Mouse (Mus musculus) ES-Bruce4 (cell line): ENCODE measurements around the gene Mpig6b. TPM values are rescaled to one million over a fixed set of nuclear protein-coding genes. Genes with fewer than 3 reads are reported as not detected.

Source experiments
- H3K27ac ChIP-seq: 2 replicates; pipeline ENCODE4 v1.5.1; 2012; ENCODE audit warnings: low read length, inconsistent platforms; ENCODE audit not compliant: insufficient read depth
- H3K27me3 ChIP-seq: 2 replicates; pipeline ENCODE4 v1.6.1; 2012; ENCODE audit warnings: mild to moderate bottlenecking, low read length, inconsistent platforms; ENCODE audit not compliant: control insufficient read depth, poor library complexity, insufficient read depth, severe bottlenecking
- H3K36me3 ChIP-seq: 2 replicates; pipeline ENCODE4 v1.6.1; 2012; ENCODE audit warnings: inconsistent platforms, mild to moderate bottlenecking, low read length, moderate library complexity; ENCODE audit not compliant: control insufficient read depth, poor library complexity, insufficient read depth, severe bottlenecking
- H3K4me1 ChIP-seq: one replicate; pipeline ENCODE4 v1.8.1; 2011; ENCODE audit warnings: low read length; ENCODE audit not compliant: control insufficient read depth, insufficient read depth
- H3K4me3 ChIP-seq: 2 replicates; pipeline ENCODE4 v1.5.1; 2011; ENCODE audit warnings: low read depth, mild to moderate bottlenecking, low read length
- H3K9ac ChIP-seq: 2 replicates; pipeline ENCODE4 v1.6.1; 2012; ENCODE audit warnings: low read depth, mild to moderate bottlenecking, inconsistent platforms; ENCODE audit not compliant: poor library complexity, severe bottlenecking
- H3K9me3 ChIP-seq: replicated peaks from 2 replicates; pipeline ENCODE4 v1.6.1; 2012; ENCODE audit warnings: mild to moderate bottlenecking, low read length, inconsistent platforms; ENCODE audit not compliant: control insufficient read depth, poor library complexity, insufficient read depth, severe bottlenecking
- CTCF ChIP-seq: IDR thresholded peaks from one replicate; pipeline ENCODE4 v1.8.1; 2011; ENCODE audit warnings: low read depth, low read length
- EP300 ChIP-seq: IDR thresholded peaks from 2 replicates; pipeline ENCODE4 v1.6.1; 2011; ENCODE audit warnings: low read depth, low read length; ENCODE audit not compliant: insufficient read depth
- POLR2A ChIP-seq: IDR thresholded peaks from one replicate; pipeline ENCODE4 v1.8.1; 2011; ENCODE audit warnings: low read length; ENCODE audit not compliant: insufficient read depth
- polyA plus RNA-seq: library from polyadenylated mRNA; stranded (reverse); fragments of >200 nt; gene quantifications from 2 replicates; pipeline ENCODE4 v1.2.4, GENCODE M21; 2011; ENCODE audit warnings: low read depth; ENCODE audit not compliant: missing spikeins, insufficient read depth, insufficient read length

Gene Mpig6b
- polyA plus RNA-seq, 1 experiment = 3.3 TPM

DNA sequence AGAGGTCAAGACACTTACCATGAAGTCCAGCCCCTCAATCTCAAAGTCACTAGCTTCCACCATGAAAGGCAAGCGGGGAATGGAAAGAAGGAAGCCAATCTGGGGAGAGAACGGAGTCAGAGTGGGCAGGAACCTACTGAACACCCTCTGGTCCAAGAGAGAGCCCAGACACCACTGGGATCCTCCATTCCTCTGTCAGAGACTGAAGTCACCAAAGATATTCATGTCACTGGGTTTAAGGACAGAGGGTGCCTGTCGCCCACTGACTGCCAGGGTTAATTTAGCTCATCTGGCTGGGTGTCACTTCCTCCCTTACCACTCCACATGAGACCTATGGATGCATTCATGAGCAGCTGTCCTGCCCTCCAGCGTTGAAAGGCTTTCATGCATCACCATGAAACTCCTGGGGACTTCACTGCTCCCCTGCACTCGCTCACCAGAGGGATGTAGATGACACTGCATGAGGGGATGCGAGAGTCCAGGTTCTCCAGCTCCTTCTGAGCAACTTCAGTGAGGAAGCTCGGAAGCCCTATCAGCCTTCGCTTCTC, 33.6 kb downstream of the Mpig6b start:
- Histone ChIP-seq H3K9me3 (no peaks in the 10 kb centered on the region), H3K4me1 (no peaks in the 10 kb centered on the region), H3K36me3 (no peaks in the 10 kb centered on the region), H3K27me3 (no peaks in the 10 kb centered on the region), H3K9ac (no peak overlapping the region), H3K4me3 (no peak overlapping the region), H3K27ac (no peak overlapping the region)
- TF ChIP-seq EP300 (no peak), CTCF (no peak), POLR2A (no peak)

DNA sequence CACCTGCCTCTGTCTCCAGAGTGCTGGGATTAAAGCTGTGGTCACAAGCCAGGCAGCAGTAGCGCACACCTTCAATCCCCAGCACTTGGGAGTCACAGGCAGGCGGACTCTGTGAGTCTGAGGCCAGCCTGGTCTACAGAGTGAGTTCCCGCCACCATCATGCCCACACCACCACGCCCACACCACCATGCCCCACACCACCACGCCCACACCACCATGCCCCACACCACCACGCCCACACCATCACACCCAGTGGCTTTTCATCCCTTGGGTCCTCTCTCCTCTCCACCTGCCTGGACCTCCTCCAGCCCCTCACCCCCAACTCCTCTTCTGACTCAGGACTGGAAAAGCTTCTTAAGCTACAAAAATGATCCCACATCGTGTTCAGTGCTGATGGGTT, 34.1 kb downstream of the Mpig6b start:
- no peak overlapping the region for H3K27ac ChIP-seq
- no peak overlapping the region for H3K9ac ChIP-seq
- H3K36me3 ChIP-seq = no peaks in the 10 kb centered on the region
- TF ChIP-seq POLR2A (no peak), EP300 (no peak), CTCF (no peak)
- H3K4me3 ChIP-seq = no peak overlapping the region
- no peaks in the 10 kb centered on the region for H3K9me3 ChIP-seq
- no peaks in the 10 kb centered on the region for H3K27me3 ChIP-seq
- H3K4me1 ChIP-seq = no peaks in the 10 kb centered on the region

DNA sequence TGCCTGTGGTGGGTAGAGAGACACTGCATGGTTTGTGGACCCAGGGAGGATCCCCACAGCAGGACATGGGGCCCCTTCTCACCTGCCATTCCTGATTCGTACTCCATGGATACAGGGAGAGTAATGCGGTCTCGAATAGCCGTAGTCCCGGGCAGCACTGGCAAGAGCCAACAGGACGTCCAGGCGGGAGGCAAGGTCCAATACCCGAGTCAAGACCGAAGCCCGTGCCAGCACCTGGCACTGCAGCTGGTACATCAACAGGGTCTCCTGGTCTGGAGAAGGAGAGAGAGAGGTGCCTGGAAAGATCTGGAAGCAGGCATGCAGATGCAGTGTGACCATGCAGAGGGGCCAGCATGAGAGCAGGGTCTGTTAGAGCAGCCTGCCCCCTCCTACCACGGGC, 34.7 kb downstream of the Mpig6b start:
- H3K27ac ChIP-seq = no peak overlapping the region
- no peak overlapping the region for H3K9ac ChIP-seq
- no peaks in the 10 kb centered on the region for H3K9me3 ChIP-seq
- no peaks in the 10 kb centered on the region for H3K4me1 ChIP-seq
- TF ChIP-seq CTCF = no peak
- TF ChIP-seq POLR2A = no peak
- TF ChIP-seq EP300 = no peak
- no peaks in the 10 kb centered on the region for H3K36me3 ChIP-seq
- H3K4me3 ChIP-seq = no peak overlapping the region
- no peaks in the 10 kb centered on the region for H3K27me3 ChIP-seq

DNA sequence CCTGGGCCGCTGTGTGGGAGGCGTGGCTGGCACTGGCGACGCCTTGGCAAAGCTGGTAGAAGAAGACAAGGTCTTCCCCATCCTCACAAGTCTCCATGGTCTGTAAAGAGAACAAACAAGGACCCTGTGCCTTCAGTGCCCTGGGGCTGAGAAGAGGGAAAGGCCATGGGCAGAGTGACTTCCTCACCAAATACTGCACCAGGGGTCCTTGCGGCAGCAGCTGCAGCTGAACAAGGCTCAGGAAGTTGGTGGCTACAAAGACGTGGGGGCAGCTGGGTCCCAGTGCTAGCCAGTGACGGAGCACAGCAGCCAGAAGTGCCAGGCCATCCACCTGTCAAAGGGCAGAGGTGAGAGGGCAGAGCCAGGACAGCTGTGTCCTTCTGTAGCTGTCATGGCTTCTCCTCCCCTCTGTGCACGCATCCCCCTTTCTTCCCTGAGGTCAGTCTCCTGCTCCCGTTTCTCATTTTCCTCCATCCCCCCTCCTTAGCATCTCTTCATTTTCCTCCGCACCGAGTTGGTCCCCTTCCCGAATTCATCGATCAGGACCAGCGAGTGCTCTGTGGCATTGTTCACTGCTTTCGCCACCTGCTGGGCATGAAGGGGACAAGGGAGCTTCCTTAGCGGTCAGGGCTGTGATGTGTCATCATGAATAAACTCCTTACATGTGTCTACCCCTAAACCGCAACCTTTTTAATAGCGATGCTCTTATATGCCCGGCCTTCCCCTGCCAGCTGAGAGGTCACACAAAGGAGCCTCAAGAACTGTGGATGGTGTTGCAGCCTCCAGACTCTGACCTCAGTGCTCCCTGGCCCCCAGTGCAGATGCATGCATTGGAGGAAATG, 36.1 kb downstream of the Mpig6b start:
- H3K27me3 ChIP-seq = no peaks in the 10 kb centered on the region
- H3K9me3 ChIP-seq = no peaks in the 10 kb centered on the region
- H3K27ac ChIP-seq = no peak overlapping the region
- TF ChIP-seq POLR2A (no peak), CTCF (peak; percentile 59), EP300 (no peak)
- H3K4me3 ChIP-seq = no peak overlapping the region
- no peaks in the 10 kb centered on the region for H3K36me3 ChIP-seq
- H3K9ac ChIP-seq = no peak overlapping the region
- H3K4me1 ChIP-seq = peaks cover 2% of the 10 kb centered on the region

DNA sequence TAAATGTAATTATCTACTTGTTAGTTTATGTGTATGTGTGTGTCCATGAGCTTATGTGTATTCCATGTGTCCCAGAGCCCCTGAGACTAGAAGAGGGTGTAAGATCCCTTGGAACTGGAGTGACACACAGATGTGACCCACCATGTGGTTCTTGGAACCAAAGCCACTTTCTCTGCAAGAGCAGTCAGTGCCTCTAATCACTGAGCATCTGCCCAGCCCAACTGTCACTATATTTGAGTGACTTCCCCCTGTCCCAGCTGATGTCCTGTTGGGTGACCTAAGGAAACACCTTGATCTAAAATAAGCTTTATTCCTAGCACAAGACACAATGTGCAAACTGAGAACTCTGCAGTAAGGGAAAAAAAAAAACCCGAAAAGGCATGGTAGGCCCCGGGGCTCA, 37.7 kb downstream of the Mpig6b start:
- TF ChIP-seq POLR2A (no peak), CTCF (no peak), EP300 (no peak)
- H3K36me3 ChIP-seq = no peaks in the 10 kb centered on the region

More for the DNA sequence above, 37.7 kb downstream of the Mpig6b start:
- H3K27me3 ChIP-seq = no peaks in the 10 kb centered on the region
- H3K4me3 ChIP-seq = no peak overlapping the region
- H3K9me3 ChIP-seq = no peaks in the 10 kb centered on the region
- H3K27ac ChIP-seq = no peak overlapping the region
- H3K4me1 ChIP-seq = peaks cover 2% of the 10 kb centered on the region
- no peak overlapping the region for H3K9ac ChIP-seq
